Mouse (Mus musculus) layer of hippocampus, postnatal 10 days (tissue): Measurements from ENCODE around the gene Fndc3a. TPM values are rescaled to one million over a fixed set of nuclear protein-coding genes. Genes with fewer than 3 reads are reported as not detected.
A peak's percentile ranks its signal among the peaks of the same experiment; 100 is the strongest.

Experiments used
- DNase-seq, 2 experiments: peaks; one replicate each; pipeline ENCODE4 v3.0.0; 2021; ENCODE audit warnings: low spot score in 2 of 2
- total RNA-seq, 2 experiments: library from RNA; stranded (reverse); gene quantifications; 2 replicates each; pipeline ENCODE4 v1.2.3; 2021

The Fndc3a gene
- total RNA-seq, 2 experiments from 2014 or later = 45.8 to 46.0 TPM

GRCm38 (mm10) chr14:72555846-72556245 lies 154.0 kb downstream of the Fndc3a start:
- no peak for DNase-seq

- no peak for DNase-seq
These were observed 173.3 kb downstream of the Fndc3a start for GRCm38 (mm10) chr14:72536392-72537017.

DNA sequence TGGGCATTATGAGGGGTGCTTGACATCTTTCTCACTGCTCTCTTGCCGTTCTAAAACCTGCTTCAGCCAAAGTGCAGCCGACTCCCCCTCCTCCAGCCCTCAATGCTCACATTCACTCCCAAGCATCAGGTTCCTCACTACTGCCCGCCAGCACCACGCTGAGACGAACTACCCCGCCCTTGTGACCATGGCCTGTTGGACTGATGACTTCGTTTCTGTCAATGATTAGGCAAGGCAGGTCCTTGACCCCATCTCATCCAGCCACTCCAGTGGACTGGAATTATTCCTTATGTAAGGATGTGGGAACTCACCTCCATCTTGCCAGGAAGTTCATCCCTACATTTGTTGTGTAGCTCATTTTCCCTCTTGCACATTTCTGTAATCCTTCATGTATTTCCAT lies 175.9 kb downstream of the Fndc3a start:
- DNase-seq = no peak

- DNase-seq = peak in 1 of 2 experiments; percentile 26
These were observed 177.5 kb downstream of the Fndc3a start for GRCm38 (mm10) chr14:72532028-72532917.

- no peak for DNase-seq
These were observed 182.7 kb downstream of the Fndc3a start for GRCm38 (mm10) chr14:72527126-72527525.

- DNase-seq = no peak
These were observed 190.2 kb downstream of the Fndc3a start for GRCm38 (mm10) chr14:72519561-72519960.

DNA sequence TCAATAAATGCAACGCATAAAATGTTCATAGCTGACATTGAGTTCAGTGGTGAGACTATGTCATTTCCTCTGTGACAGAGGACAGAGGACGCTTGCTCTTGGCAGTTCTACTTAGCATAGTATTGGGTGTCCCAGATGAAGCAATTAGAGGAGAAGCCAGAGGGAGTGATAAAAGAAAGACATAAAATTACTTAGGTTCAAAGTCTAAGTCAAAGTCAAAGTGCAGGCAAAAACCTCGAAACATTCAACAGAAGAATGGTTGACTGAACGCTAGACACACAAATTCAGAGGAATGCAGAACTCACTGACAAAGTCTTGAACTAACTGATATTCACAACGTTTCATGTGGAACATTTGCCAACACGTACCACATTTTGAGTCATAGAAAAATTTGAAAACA lies 191.0 kb downstream of the Fndc3a start:
- no peak for DNase-seq

- peak; percentile 62 to 76 for DNase-seq
These were observed 193.4 kb downstream of the Fndc3a start for GRCm38 (mm10) chr14:72516376-72516775.

GRCm38 (mm10) chr14:72506723-72507420 lies 202.9 kb downstream of the Fndc3a start:
- DNase-seq = no peak

DNA sequence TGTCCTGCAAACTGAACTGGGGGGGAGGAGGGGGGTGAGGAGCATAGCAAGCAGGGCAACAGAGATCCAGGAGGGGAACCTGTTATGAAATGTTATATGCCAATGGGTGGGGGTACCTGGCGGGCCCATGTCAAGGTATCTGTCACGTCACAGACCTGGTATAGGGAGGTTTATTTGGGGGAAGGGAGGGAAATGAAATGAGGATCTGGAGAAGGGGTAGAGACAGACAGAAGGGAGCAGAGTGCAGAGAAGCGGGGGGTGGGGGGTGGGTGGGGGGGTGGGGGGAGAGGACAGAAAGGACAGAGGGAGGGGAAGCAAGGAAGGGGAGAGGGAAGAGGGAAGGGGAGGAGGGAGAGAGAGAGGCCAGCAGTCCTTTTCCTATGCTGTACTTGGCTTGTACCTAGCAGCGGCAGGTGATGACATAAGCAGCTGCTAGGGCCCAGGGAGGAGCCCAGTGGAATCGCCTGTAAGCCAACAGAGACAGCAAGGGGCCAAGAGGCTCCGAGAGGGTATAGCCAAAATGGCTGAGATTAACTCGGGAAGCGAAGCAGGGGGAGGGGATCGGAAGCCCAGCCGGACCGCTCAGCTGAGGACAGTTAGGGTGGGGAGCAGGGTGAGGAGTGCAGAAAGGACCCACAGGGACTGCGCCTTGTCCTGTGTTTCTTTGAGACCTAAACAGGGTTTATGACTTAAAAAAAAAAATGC lies 203.6 kb downstream of the Fndc3a start:
- no peak for DNase-seq

GRCm38 (mm10) chr14:72504985-72505384 lies 204.8 kb downstream of the Fndc3a start:
- DNase-seq = no peak

DNA sequence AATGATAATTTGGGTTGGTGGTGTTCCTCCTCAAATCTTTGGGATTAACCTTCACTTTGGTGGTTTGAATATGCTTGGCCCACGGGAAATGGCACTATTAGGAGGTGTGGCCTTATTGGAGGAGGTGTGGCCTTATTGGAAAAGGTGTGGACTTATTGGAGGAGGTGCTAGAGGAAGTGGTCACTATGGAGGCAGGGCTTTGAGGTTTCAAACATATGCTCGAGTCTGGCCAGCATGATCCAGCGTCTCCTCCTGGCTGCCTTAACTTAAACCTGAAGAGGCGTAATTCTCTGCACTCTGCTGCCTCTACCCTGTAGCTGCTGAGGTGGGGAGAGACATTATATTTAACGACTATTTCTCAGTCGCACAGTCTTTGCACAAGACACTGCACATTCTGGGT lies 206.6 kb downstream of the Fndc3a start:
- DNase-seq = no peak

- no peak for DNase-seq
These were observed 216.0 kb downstream of the Fndc3a start for GRCm38 (mm10) chr14:72493775-72494174.

GRCm38 (mm10) chr14:72491738-72492137 lies 218.1 kb downstream of the Fndc3a start, which contains the start of gene Gm9195:
TSS of gene Gm9195 (minus strand) at chr14:72491838.
- no peak for DNase-seq

DNA sequence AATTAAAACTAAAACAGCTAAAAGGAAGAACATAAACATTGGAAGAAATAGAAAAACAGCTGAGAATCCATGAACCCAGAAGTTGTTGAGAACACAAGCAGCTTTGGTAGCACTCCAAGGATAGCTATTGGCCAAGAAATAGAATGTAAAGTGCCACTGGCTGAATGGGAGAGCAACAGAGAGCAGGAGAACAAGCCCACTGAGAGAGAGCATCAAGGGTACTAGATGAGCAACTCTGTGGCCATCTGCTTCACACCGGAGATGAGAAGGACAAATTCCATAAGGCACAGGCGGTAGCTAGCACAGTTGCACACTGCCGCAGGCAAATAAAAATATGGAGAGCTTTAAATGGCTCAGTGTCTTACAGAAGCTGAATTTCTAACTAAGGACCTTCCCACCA lies 219.4 kb downstream of the Fndc3a start:
- no peak for DNase-seq

Other genes starting within 250 kb of the Fndc3a start
- gene Gm9195, start 218.2 kb downstream of the Fndc3a start, total RNA-seq = not detected